Comparison of ENCODE assay signal across 14 mouse cellular contexts in the genomic region with DNA sequence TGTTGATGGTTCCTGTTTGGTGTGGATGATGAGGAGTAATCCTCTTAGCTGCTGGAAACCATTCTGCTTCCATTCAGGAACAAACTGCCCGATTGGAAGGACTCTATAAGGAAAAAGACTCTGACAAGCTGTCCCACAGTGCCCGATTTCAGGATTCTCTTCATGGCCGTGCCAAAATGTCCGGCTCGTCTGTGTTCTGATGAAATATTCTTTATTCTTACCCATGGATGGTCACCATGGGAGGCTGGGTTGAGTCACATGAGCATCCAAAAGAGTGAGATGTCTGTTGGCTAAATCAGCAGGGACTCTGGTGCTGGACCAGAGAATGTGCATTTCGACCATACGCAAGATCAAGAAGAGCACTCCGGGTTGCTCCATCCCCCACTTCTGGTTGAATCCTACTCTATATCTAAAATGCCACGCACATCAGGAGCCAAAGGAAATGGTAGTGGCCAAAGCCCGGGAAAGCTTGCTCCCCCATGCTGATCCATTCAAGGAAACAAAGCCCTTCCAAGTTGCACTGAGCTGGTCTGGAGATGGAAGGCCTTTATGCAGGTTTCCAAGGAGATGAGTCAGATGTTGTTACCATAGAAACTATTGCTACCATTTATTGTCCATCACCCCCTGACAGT.
DNase-seq lines count a peak whose midpoint lies in the region; ATAC-seq lines count a peak whose summit lies in the region.
"Had no signal": no experiment of that assay in that cellular context is flagged by ENCODE, and none has a peak within 500 bp of the region (broad histone marks: within the 10 kb centered on the region; RNA-seq: fewer than 3 reads in every experiment).

No protein-coding gene starts in this region.

- no peaks in the 10 kb centered on the region for H3K27me3 ChIP-seq in forebrain, embryonic 15.5 days
- H3K27me3 ChIP-seq in midbrain, embryonic 12.5 days: peaks cover 60% of the 10 kb centered on the region
- no peaks in the 10 kb centered on the region for H3K27me3 ChIP-seq in liver, embryonic 11.5 days (replicated peaks; ENCODE audit: control insufficient read depth, insufficient read depth, low read length)
- H3K27me3 ChIP-seq: liver, embryonic 15.5 days; Patski; stomach, embryonic 15.5 days had no signal

- peak; percentile 49 for DNase-seq in left cerebral cortex, postnatal 4 days
- no peak for DNase-seq in left cerebral cortex, adult 11 months (ENCODE audit: low spot score)
- DNase-seq in retina, postnatal 1 day: peak; percentile 38
- DNase-seq in gastrocnemius, postnatal 10 days: no peak
- DNase-seq in right cerebral cortex, postnatal 36 days (ENCODE audit: low spot score in 2 of 2): no peak
- no peak for DNase-seq in liver, embryonic 11.5 days (ENCODE audit: low spot score)
- DNase-seq: adrenal gland, postnatal 10 days; heart, postnatal 10 days had no signal

- no peak overlapping the region for H3K9ac ChIP-seq in forebrain, embryonic 15.5 days (replicated peaks)
- H3K9ac ChIP-seq in midbrain, embryonic 12.5 days (replicated peaks): no peak overlapping the region
- H3K9ac ChIP-seq in liver, embryonic 11.5 days (ENCODE audit: low read depth, low read length): no peak overlapping the region
- H3K9ac ChIP-seq: liver, embryonic 15.5 days; stomach, embryonic 15.5 days had no signal

- peak; percentile 82 for ATAC-seq in forebrain, embryonic 15.5 days (replicated peaks)
- peak; percentile 93 for ATAC-seq in midbrain, embryonic 12.5 days (ENCODE audit: low FRiP score, low read depth)
- ATAC-seq in liver, embryonic 11.5 days (replicated peaks; ENCODE audit: low FRiP score): no peak
- ATAC-seq: Patski had no signal

- intact Hi-C loops in left cerebral cortex, postnatal 4 days (cut with DNase I): no loop called here

- peaks cover 13% of the 10 kb centered on the region for H3K4me1 ChIP-seq in forebrain, embryonic 15.5 days
- H3K4me1 ChIP-seq in midbrain, embryonic 12.5 days: peaks cover 26% of the 10 kb centered on the region
- no peaks in the 10 kb centered on the region for H3K4me1 ChIP-seq in liver, embryonic 11.5 days (replicated peaks; ENCODE audit: control insufficient read depth, insufficient read depth, low read length)
- H3K4me1 ChIP-seq: stomach, embryonic 15.5 days had no signal

- 0 out of 2 replicates have a peak overlapping the region, but pooled peaks have one; percentile 2 for H3K4me2 ChIP-seq in forebrain, embryonic 15.5 days (replicated peaks)
- H3K4me2 ChIP-seq in midbrain, embryonic 12.5 days (replicated peaks): peak overlapping the region; percentile 22
- no peak overlapping the region for H3K4me2 ChIP-seq in liver, embryonic 11.5 days
- H3K4me2 ChIP-seq: liver, embryonic 15.5 days; stomach, embryonic 15.5 days had no signal

- H3K9me3 ChIP-seq in forebrain, embryonic 15.5 days: no peaks in the 10 kb centered on the region
- H3K9me3 ChIP-seq in midbrain, embryonic 12.5 days: no peaks in the 10 kb centered on the region
- no peaks in the 10 kb centered on the region for H3K9me3 ChIP-seq in liver, embryonic 11.5 days (ENCODE audit: control insufficient read depth, low read length)
- H3K9me3 ChIP-seq: liver, embryonic 15.5 days; stomach, embryonic 15.5 days had no signal

- 37% methylated on average over 10 of the region's 10 CpGs for WGBS in forebrain, embryonic 15.5 days
- 33% methylated on average over 10 of the region's 10 CpGs for WGBS in midbrain, embryonic 12.5 days
- 84% methylated on average over 10 of the region's 10 CpGs for WGBS in liver, embryonic 11.5 days

- H3K4me3 ChIP-seq in forebrain, embryonic 15.5 days: no peak overlapping the region
- no peak overlapping the region for H3K4me3 ChIP-seq in midbrain, embryonic 12.5 days
- H3K4me3 ChIP-seq in liver, embryonic 11.5 days (ENCODE audit: low read depth, low read length): no peak overlapping the region
- H3K4me3 ChIP-seq: liver, embryonic 15.5 days; stomach, embryonic 15.5 days had no signal

- 0 out of 2 replicates have a peak overlapping the region, but pooled peaks have one; percentile 8 for H3K27ac ChIP-seq in forebrain, embryonic 15.5 days (replicated peaks)
- H3K27ac ChIP-seq in midbrain, embryonic 12.5 days (replicated peaks): peak overlapping the region; percentile 16; the same call in 1 of the 2 replicates
- H3K27ac ChIP-seq in liver, embryonic 11.5 days (ENCODE audit: low read depth, low read length): no peak overlapping the region
- H3K27ac ChIP-seq: kidney, postnatal 0 days; liver, embryonic 15.5 days; stomach, embryonic 15.5 days had no signal

- no peaks in the 10 kb centered on the region for H3K36me3 ChIP-seq in forebrain, embryonic 15.5 days
- H3K36me3 ChIP-seq in midbrain, embryonic 12.5 days: no peaks in the 10 kb centered on the region
- no peaks in the 10 kb centered on the region for H3K36me3 ChIP-seq in liver, embryonic 11.5 days (ENCODE audit: control insufficient read depth, insufficient read depth, low read length)
- H3K36me3 ChIP-seq: liver, embryonic 15.5 days; stomach, embryonic 15.5 days had no signal

Comparison
In these comparisons a context has a peak if more than half of its experiments do, and no peak if none do; other contexts are left out.
1. DNase-seq: peak in left cerebral cortex, postnatal 4 days (single experiment) and retina, postnatal 1 day (single experiment); none in left cerebral cortex, adult 11 months (single experiment), gastrocnemius, postnatal 10 days (single experiment), right cerebral cortex, postnatal 36 days (0 of 2) and liver, embryonic 11.5 days (single experiment).